Mouse (Mus musculus): ENCODE data around the gene Rasl10b. TPM values are rescaled to one million over a fixed set of nuclear protein-coding genes. Genes with fewer than 3 reads are reported as not detected.

Rasl10b gene
- polyA plus RNA-seq (2014; fragmentation: Nextera tagmentation; extraction: Ambion mirVana), result 0.40 and 1.5 TPM in 2 replicates

- peaks cover 43% of the 10 kb centered on the region for H3K27me3 ChIP-seq (replicated peaks; ENCODE audit: control insufficient read depth, insufficient read depth, low read length)
- H3K9ac ChIP-seq (ENCODE audit: low read depth, low read length), result peak within 1 kb of the TSS; percentile 62; the same call in 1 of the 2 replicates
- H3K36me3 ChIP-seq (ENCODE audit: control insufficient read depth, insufficient read depth, low read length), result 0 out of 2 replicates have a peak, but pooled peaks cover under 1% of the 10 kb centered on the region
- peak within 1 kb of the TSS; percentile 72 for H3K4me3 ChIP-seq (ENCODE audit: low read depth, low read length)
- peak within 1 kb of the TSS; percentile 75 for H3K4me2 ChIP-seq
- ATAC-seq (replicated peaks; ENCODE audit: low FRiP score) (no peak), DNase-seq (ENCODE audit: low spot score) (peak; percentile 58)
- no peak within 1 kb of the TSS for H3K27ac ChIP-seq (ENCODE audit: low read depth, low read length)
- peaks cover 4% of the 10 kb centered on the region for H3K4me1 ChIP-seq (replicated peaks; ENCODE audit: control insufficient read depth, insufficient read depth, low read length)
- 7% methylated on average over 26 of the region's 44 CpGs for WGBS
- no peaks in the 10 kb centered on the region for H3K9me3 ChIP-seq (ENCODE audit: control insufficient read depth, low read length)
These were observed at the start of gene Rasl10b for GRCm38 (mm10) chr11:83409087-83409754. TSS of gene Rasl10b (plus strand) at chr11:83409137.

GRCm38 (mm10) chr11:83364656-83365055, 44.3 kb upstream of the Rasl10b start:
- Histone ChIP-seq H3K4me2 (no peak overlapping the region), H3K36me3 (ENCODE audit: control insufficient read depth, insufficient read depth, low read length) (peaks cover 15% of the 10 kb centered on the region; the same call in 1 of the 2 replicates), H3K9ac (ENCODE audit: low read depth, low read length) (no peak overlapping the region), H3K4me3 (ENCODE audit: low read depth, low read length) (no peak overlapping the region), H3K27me3 (replicated peaks; ENCODE audit: control insufficient read depth, insufficient read depth, low read length) (no peaks in the 10 kb centered on the region), H3K4me1 (replicated peaks; ENCODE audit: control insufficient read depth, insufficient read depth, low read length) (no peaks in the 10 kb centered on the region), H3K27ac (ENCODE audit: low read depth, low read length) (no peak overlapping the region), H3K9me3 (ENCODE audit: control insufficient read depth, low read length) (no peaks in the 10 kb centered on the region)
- ATAC-seq (replicated peaks; ENCODE audit: low FRiP score) (no peak), DNase-seq (ENCODE audit: low spot score) (no peak)
- 94% methylated on average over 6 of the region's 6 CpGs for WGBS

GRCm38 (mm10) chr11:83371267-83371666, 37.7 kb upstream of the Rasl10b start:
- no peak overlapping the region for H3K4me3 ChIP-seq (ENCODE audit: low read depth, low read length)
- ATAC-seq (replicated peaks; ENCODE audit: low FRiP score) (no peak), DNase-seq (ENCODE audit: low spot score) (no peak)
- H3K36me3 ChIP-seq (ENCODE audit: control insufficient read depth, insufficient read depth, low read length), result peaks cover 14% of the 10 kb centered on the region; the same call in 1 of the 2 replicates
- H3K4me1 ChIP-seq (replicated peaks; ENCODE audit: control insufficient read depth, insufficient read depth, low read length), result no peaks in the 10 kb centered on the region
- no peaks in the 10 kb centered on the region for H3K9me3 ChIP-seq (ENCODE audit: control insufficient read depth, low read length)
- H3K9ac ChIP-seq (ENCODE audit: low read depth, low read length), result no peak overlapping the region
- WGBS, result 90% methylated on average over 4 of the region's 4 CpGs
- H3K27me3 ChIP-seq (replicated peaks; ENCODE audit: control insufficient read depth, insufficient read depth, low read length), result no peaks in the 10 kb centered on the region
- H3K4me2 ChIP-seq, result no peak overlapping the region
- no peak overlapping the region for H3K27ac ChIP-seq (ENCODE audit: low read depth, low read length)

- H3K9ac ChIP-seq (ENCODE audit: low read depth, low read length), result no peak overlapping the region
- DNase-seq (ENCODE audit: low spot score) (no peak), ATAC-seq (replicated peaks; ENCODE audit: low FRiP score) (peak; percentile 79)
- no peaks in the 10 kb centered on the region for H3K9me3 ChIP-seq (ENCODE audit: control insufficient read depth, low read length)
- no peak overlapping the region for H3K4me3 ChIP-seq (ENCODE audit: low read depth, low read length)
- 0 out of 2 replicates have a peak, but pooled peaks cover 3% of the 10 kb centered on the region for H3K36me3 ChIP-seq (ENCODE audit: control insufficient read depth, insufficient read depth, low read length)
- H3K4me1 ChIP-seq (replicated peaks; ENCODE audit: control insufficient read depth, insufficient read depth, low read length), result peaks cover 4% of the 10 kb centered on the region; the same call in 1 of the 2 replicates
- no peak overlapping the region for H3K4me2 ChIP-seq
- no peaks in the 10 kb centered on the region for H3K27me3 ChIP-seq (replicated peaks; ENCODE audit: control insufficient read depth, insufficient read depth, low read length)
- no peak overlapping the region for H3K27ac ChIP-seq (ENCODE audit: low read depth, low read length)
- 61% methylated on average over 7 of the region's 7 CpGs for WGBS
These were observed 29.1 kb upstream of the Rasl10b start for GRCm38 (mm10) chr11:83379745-83380341.

- Histone ChIP-seq H3K9ac (ENCODE audit: low read depth, low read length) (no peak overlapping the region), H3K4me1 (replicated peaks; ENCODE audit: control insufficient read depth, insufficient read depth, low read length) (peaks cover 4% of the 10 kb centered on the region; the same call in 1 of the 2 replicates), H3K36me3 (ENCODE audit: control insufficient read depth, insufficient read depth, low read length) (no peaks in the 10 kb centered on the region), H3K27me3 (replicated peaks; ENCODE audit: control insufficient read depth, insufficient read depth, low read length) (no peaks in the 10 kb centered on the region), H3K4me2 (no peak overlapping the region), H3K4me3 (ENCODE audit: low read depth, low read length) (no peak overlapping the region), H3K27ac (ENCODE audit: low read depth, low read length) (no peak overlapping the region), H3K9me3 (ENCODE audit: control insufficient read depth, low read length) (no peaks in the 10 kb centered on the region)
- no peak for ATAC-seq (replicated peaks; ENCODE audit: low FRiP score)
- WGBS, result 84% methylated on average over 9 of the region's 9 CpGs
- DNase-seq (ENCODE audit: low spot score), result no peak
These were observed 25.9 kb upstream of the Rasl10b start for GRCm38 (mm10) chr11:83382876-83383531.

- Histone ChIP-seq H3K4me3 (ENCODE audit: low read depth, low read length) (no peak overlapping the region), H3K9me3 (ENCODE audit: control insufficient read depth, low read length) (no peaks in the 10 kb centered on the region), H3K36me3 (ENCODE audit: control insufficient read depth, insufficient read depth, low read length) (no peaks in the 10 kb centered on the region), H3K4me2 (no peak overlapping the region), H3K4me1 (replicated peaks; ENCODE audit: control insufficient read depth, insufficient read depth, low read length) (peaks cover 4% of the 10 kb centered on the region; the same call in 1 of the 2 replicates), H3K9ac (ENCODE audit: low read depth, low read length) (no peak overlapping the region), H3K27ac (ENCODE audit: low read depth, low read length) (no peak overlapping the region), H3K27me3 (replicated peaks; ENCODE audit: control insufficient read depth, insufficient read depth, low read length) (no peaks in the 10 kb centered on the region)
- ATAC-seq (replicated peaks; ENCODE audit: low FRiP score) (no peak), DNase-seq (ENCODE audit: low spot score) (no peak)
- 85% methylated on average over 1 of the region's 1 CpGs for WGBS
These were observed 25.4 kb upstream of the Rasl10b start for GRCm38 (mm10) chr11:83383532-83383887.

- Histone ChIP-seq H3K27me3 (replicated peaks; ENCODE audit: control insufficient read depth, insufficient read depth, low read length) (no peaks in the 10 kb centered on the region), H3K27ac (ENCODE audit: low read depth, low read length) (no peak overlapping the region), H3K9me3 (ENCODE audit: control insufficient read depth, low read length) (no peaks in the 10 kb centered on the region), H3K36me3 (ENCODE audit: control insufficient read depth, insufficient read depth, low read length) (peaks cover 7% of the 10 kb centered on the region; the same call in 1 of the 2 replicates), H3K4me2 (no peak overlapping the region), H3K4me3 (ENCODE audit: low read depth, low read length) (no peak overlapping the region), H3K9ac (ENCODE audit: low read depth, low read length) (no peak overlapping the region), H3K4me1 (replicated peaks; ENCODE audit: control insufficient read depth, insufficient read depth, low read length) (no peaks in the 10 kb centered on the region)
- DNase-seq (ENCODE audit: low spot score) (no peak), ATAC-seq (replicated peaks; ENCODE audit: low FRiP score) (no peak)
- WGBS, result 90% methylated on average over 4 of the region's 4 CpGs
These were observed 15.9 kb upstream of the Rasl10b start for GRCm38 (mm10) chr11:83393062-83393461.

GRCm38 (mm10) chr11:83394802-83395439, 14.0 kb upstream of the Rasl10b start:
- Histone ChIP-seq H3K4me1 (replicated peaks; ENCODE audit: control insufficient read depth, insufficient read depth, low read length) (no peaks in the 10 kb centered on the region), H3K27me3 (replicated peaks; ENCODE audit: control insufficient read depth, insufficient read depth, low read length) (no peaks in the 10 kb centered on the region), H3K4me3 (ENCODE audit: low read depth, low read length) (no peak overlapping the region), H3K9ac (ENCODE audit: low read depth, low read length) (no peak overlapping the region), H3K9me3 (ENCODE audit: control insufficient read depth, low read length) (no peaks in the 10 kb centered on the region), H3K36me3 (ENCODE audit: control insufficient read depth, insufficient read depth, low read length) (peaks cover 7% of the 10 kb centered on the region; the same call in 1 of the 2 replicates), H3K4me2 (no peak overlapping the region), H3K27ac (ENCODE audit: low read depth, low read length) (no peak overlapping the region)
- ATAC-seq (replicated peaks; ENCODE audit: low FRiP score), result no peak
- DNase-seq (ENCODE audit: low spot score), result no peak
- WGBS, result 67% methylated on average over 6 of the region's 6 CpGs

Measured in liver, embryonic 11.5 days (tissue).